Mouse (Mus musculus) stomach, postnatal 0 days (tissue): ENCODE data around the gene Iyd. TPM values are rescaled to one million over a fixed set of nuclear protein-coding genes. Genes with fewer than 3 reads are reported as not detected.
"Not testable (repeated sequence)": the region's sequence is repeated elsewhere in the genome, so short reads cannot be mapped to it uniquely, and the experiment has no call there.

Experiments
- ATAC-seq: fragments of 200-750 bp; cut with Nextera tagmentation; 2 replicates; pipeline ENCODE4 v1.8.0; 2017; ENCODE audit not compliant: low FRiP score, low TSS enrichment
- DNase-seq: peaks from one replicate; pipeline ENCODE4 v3.0.0-alpha.2; 2016; ENCODE audit warnings: low spot score
- H3K27ac ChIP-seq: fragments of 300-500 bp; sonication (generic); replicated peaks from 2 replicates; pipeline ENCODE4 v1.5.1; 2014; ENCODE audit warnings: mild to moderate bottlenecking, control low read depth
- H3K27me3 ChIP-seq: fragments of 300-500 bp; sonication (generic); 2 replicates; pipeline ENCODE4 v1.6.1; 2014; ENCODE audit warnings: low read length; ENCODE audit not compliant: control insufficient read depth, insufficient read depth
- H3K36me3 ChIP-seq: fragments of 300-500 bp; sonication (generic); 2 replicates; pipeline ENCODE4 v1.6.1; 2014; ENCODE audit warnings: low read length, mixed read lengths; ENCODE audit not compliant: control insufficient read depth, insufficient read depth
- H3K4me1 ChIP-seq: fragments of 300-500 bp; sonication (generic); replicated peaks from 2 replicates; pipeline ENCODE4 v1.6.1; 2014; ENCODE audit warnings: antibody characterized with exemption; ENCODE audit not compliant: control insufficient read depth, insufficient read depth
- H3K4me2 ChIP-seq: fragments of 300-500 bp; sonication (generic); replicated peaks from 2 replicates; pipeline ENCODE4 v1.6.1; 2014; ENCODE audit warnings: low read depth, mild to moderate bottlenecking, control low read depth, moderate library complexity
- H3K4me3 ChIP-seq: fragments of 300-500 bp; sonication (generic); 2 replicates; pipeline ENCODE4 v1.5.1; 2014; ENCODE audit warnings: low read depth, low read length, control low read depth
- H3K9ac ChIP-seq: fragments of 300-500 bp; sonication (generic); 2 replicates; pipeline ENCODE4 v1.6.1; 2014; ENCODE audit warnings: mild to moderate bottlenecking, low read length, control low read depth, mixed read lengths
- H3K9me3 ChIP-seq: fragments of 300-500 bp; sonication (generic); 2 replicates; pipeline ENCODE4 v1.6.1; 2016; ENCODE audit warnings: low read length; ENCODE audit not compliant: control insufficient read depth
- CTCF ChIP-seq: IDR thresholded peaks from 2 replicates; pipeline ENCODE4 v1.5.1; 2016; ENCODE audit warnings: antibody characterized with exemption, low read depth, mild to moderate bottlenecking, moderate library complexity
- EP300 ChIP-seq: optimal IDR thresholded peaks from 2 replicates; pipeline ENCODE3; 2016; ENCODE audit warnings: antibody characterized with exemption
- WGBS: fragments of 180-500 bp; shearing (Covaris S2); extraction: QIAGEN DNeasy Blood & Tissue Kit; methylation state at CpG from one replicate; pipeline ENCODE4 v1.1.7; 2014; 5-methylcytosine and 5-hydroxymethylcytosine counted together
- polyA plus RNA-seq: library from polyadenylated mRNA; unstranded; fragments of >200 nt; fragmentation: Nextera tagmentation; extraction: Ambion mirVana; gene quantifications from 2 replicates; pipeline ENCODE4 v1.2.1, GENCODE M21; 2015

Iyd gene
- 33.5 and 35.5 TPM in 2 replicates for polyA plus RNA-seq

DNA sequence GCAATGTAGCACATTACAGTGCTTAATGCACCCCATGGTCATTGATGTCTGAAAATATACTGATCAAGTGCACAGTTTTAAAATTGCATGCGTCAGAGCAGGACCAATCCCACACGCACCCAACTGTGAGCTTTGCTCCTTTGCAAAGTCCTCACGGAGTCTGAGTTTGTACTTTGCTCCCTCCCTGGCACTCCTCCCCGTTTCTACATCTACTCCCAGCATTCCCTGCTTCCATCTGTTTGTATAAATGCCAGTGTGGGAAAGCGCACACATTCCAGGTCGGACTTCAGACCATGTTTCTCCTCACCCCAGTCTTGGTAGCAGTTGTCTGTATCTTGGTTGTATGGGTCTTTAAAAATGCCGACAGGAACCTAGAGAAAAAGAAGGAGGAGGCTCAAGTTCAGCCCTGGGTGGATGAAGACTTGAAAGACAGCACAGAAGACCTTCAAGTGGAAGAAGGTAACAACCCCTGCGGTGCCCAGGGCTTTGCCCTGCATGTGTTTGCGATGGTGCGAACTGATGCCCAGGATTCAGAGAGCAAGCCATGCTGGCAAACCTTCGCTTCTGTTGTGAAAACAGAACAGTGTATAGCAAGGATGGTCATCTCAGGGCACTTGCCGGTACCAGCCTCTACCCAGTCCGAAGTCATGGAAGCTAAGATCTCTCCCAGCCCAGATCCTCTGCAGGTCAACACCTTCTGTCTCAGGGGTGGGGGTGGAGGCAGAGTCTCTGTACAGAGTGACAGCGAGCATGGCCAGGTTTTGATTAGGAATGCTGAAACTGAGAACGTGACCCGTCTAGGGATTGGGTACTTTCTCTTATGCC is at the start of gene Iyd:
TSS of gene Iyd (plus strand) at position 238 of the 825 bp plus-strand sequence.
- H3K9me3 ChIP-seq = no peaks in the 10 kb centered on the region
- ATAC-seq (peak; percentile 93), DNase-seq (peak; percentile 80)
- no peak within 1 kb of the TSS for H3K9ac ChIP-seq
- H3K27me3 ChIP-seq = no peaks in the 10 kb centered on the region
- peak within 1 kb of the TSS; percentile 38 for H3K4me2 ChIP-seq
- 65% methylated on average over 16 of the region's 16 CpGs for WGBS
- TF ChIP-seq CTCF = no peak
- TF ChIP-seq EP300 = no peak
- peaks cover 6% of the 10 kb centered on the region; the same call in 1 of the 2 replicates for H3K4me1 ChIP-seq
- H3K36me3 ChIP-seq = no peaks in the 10 kb centered on the region
- no peak within 1 kb of the TSS for H3K4me3 ChIP-seq
- H3K27ac ChIP-seq = 0 out of 2 replicates have a peak within 1 kb of the TSS, but pooled peaks have one; percentile 24

DNA sequence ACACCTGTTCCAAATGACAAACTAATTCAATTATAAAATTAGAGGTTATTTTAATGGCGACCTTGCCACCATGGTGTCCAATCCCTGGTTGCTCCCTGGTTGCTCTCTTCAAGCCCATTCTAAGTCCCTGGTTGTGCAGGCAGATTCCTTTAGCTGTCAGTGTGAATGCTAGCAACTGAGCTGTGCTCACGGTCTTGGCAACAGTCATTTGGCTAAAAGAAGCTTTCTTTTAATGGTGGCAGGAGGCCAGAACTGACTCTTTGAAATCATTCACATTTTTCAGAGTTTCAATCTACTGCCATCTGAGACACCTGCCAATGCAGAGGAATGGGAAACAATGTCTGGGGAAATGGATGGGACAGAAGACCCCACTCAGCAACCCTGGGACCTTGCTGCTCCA is 43.2 kb upstream of the Iyd start:
- TF ChIP-seq EP300 = no peak
- TF ChIP-seq CTCF = no peak
- Histone ChIP-seq H3K9me3 (no peaks in the 10 kb centered on the region), H3K27me3 (no peaks in the 10 kb centered on the region), H3K4me2 (no peak overlapping the region), H3K27ac (no peak overlapping the region), H3K36me3 (no peaks in the 10 kb centered on the region), H3K4me1 (no peaks in the 10 kb centered on the region), H3K9ac (no peak overlapping the region), H3K4me3 (no peak overlapping the region)
- 69% methylated on average over 2 of the region's 2 CpGs for WGBS
- no peak for DNase-seq
- no peak for ATAC-seq

DNA sequence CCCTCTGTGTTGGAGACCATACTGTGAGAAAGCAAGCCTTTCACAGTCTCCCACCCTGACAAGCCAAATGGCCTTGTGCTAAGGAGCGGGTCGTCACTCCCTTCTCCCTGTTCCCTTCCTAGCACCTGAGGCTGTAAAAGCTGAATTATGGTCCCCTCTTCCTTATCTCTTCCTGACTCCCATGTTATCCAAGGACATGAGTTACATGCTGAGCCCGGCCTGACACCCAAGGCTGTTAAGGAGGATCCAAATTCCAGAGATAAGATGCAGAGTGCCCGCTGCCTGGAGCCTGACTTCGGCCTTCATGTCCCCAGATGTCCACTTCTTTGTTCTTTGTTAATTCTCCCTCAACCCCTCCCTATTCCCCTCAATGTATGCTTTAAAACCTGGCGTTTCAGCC is 39.2 kb upstream of the Iyd start:
- DNase-seq, ATAC-seq, H3K4me1 ChIP-seq, H3K4me3 ChIP-seq, H3K4me2 ChIP-seq, H3K27me3 ChIP-seq, H3K9me3 ChIP-seq, H3K36me3 ChIP-seq, H3K27ac ChIP-seq, H3K9ac ChIP-seq: not testable (repeated sequence)
- WGBS = 89% methylated on average over 6 of the region's 6 CpGs

DNA sequence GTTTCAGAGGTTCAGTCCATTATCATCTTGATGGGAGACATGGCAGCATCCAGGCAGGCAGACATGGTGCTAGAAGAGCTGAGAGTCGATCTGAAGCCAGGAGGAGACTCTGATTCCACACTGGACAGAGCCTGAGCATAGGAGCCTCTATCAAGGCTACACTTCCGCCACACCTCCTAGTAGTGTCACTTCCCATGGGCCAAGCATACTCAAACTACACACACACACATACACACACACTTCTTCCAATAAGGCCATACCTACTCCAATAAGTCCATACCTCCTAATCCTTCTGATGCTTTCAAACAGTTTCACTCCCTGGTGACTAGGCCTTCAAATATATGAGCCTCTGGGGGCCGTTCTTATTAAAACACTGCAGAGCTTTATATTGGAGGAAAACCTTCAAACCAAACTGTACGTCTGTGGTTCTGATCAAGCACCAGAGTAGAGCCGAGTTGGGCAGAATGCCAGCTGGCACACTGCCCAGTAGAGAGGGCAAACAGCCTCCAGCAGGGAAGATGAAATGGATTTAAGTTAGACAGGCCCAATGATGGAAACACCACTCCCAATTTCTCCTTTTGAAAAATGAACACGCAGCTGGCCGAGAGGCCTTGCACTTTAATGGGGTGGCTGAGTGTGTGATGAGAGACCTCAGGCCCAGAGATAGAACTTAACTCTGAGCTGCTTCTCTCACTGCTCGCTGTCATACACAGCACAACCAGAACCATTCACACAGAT is 32.4 kb upstream of the Iyd start:
- Histone ChIP-seq H3K27ac (no peak overlapping the region), H3K4me1 (no peaks in the 10 kb centered on the region), H3K9me3 (no peaks in the 10 kb centered on the region), H3K4me2 (no peak overlapping the region), H3K9ac (no peak overlapping the region), H3K4me3 (no peak overlapping the region), H3K36me3 (no peaks in the 10 kb centered on the region), H3K27me3 (no peaks in the 10 kb centered on the region)
- peak; percentile 83 for DNase-seq
- peak; percentile 80 for ATAC-seq
- WGBS = 32% methylated on average over 8 of the region's 8 CpGs
- no peak for TF ChIP-seq CTCF
- no peak for TF ChIP-seq EP300

DNA sequence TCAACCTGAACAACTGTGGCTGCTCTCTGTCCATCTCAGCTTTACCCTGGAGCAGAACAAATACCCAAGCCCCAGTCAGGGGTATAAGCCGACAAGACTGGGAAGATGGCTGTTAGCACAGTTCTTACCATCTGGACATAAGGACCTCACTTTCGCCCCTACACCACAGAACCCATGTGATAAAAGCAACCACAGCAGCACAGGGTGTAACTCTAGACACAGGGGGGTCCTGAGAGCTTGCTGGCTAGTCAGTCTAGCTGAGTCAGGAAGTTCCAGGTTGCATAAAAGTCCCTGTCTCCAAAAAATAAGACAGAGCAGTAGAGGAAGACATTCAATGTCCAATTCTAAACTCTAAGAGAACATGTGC is 31.8 kb upstream of the Iyd start:
- H3K9ac ChIP-seq = no peak overlapping the region
- no peak overlapping the region for H3K27ac ChIP-seq
- ATAC-seq = no peak
- no peak overlapping the region for H3K4me3 ChIP-seq
- TF ChIP-seq CTCF = no peak
- WGBS = 68% methylated on average over 2 of the region's 2 CpGs
- no peaks in the 10 kb centered on the region for H3K27me3 ChIP-seq
- no peak for DNase-seq
- H3K9me3 ChIP-seq = no peaks in the 10 kb centered on the region
- no peak overlapping the region for H3K4me2 ChIP-seq
- H3K4me1 ChIP-seq = no peaks in the 10 kb centered on the region
- no peaks in the 10 kb centered on the region for H3K36me3 ChIP-seq

DNA sequence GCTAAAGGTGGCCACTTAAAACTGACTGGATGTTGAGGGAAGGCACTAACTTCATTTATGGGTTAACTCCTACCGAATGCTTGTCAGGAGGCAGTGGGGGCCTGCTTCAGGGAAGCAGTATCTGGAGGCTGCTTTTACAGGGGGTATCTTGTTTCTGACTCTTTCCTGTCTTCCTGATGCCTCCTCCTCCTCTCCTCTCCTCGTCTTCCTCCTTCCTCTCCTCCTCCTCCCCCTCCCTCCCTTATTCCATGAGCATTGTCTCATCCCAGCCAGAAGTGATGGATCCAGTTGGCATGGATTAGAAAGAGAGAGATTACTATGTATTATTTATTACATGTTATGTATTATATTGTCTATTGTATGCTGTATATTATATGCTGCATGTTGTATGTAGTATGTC is 31.3 kb upstream of the Iyd start:
- Histone ChIP-seq H3K4me2 (no peak overlapping the region), H3K27me3 (no peaks in the 10 kb centered on the region), H3K9ac (no peak overlapping the region), H3K4me3 (no peak overlapping the region), H3K4me1 (no peaks in the 10 kb centered on the region), H3K27ac (no peak overlapping the region), H3K36me3 (no peaks in the 10 kb centered on the region), H3K9me3 (no peaks in the 10 kb centered on the region)
- WGBS = 60% methylated on average over 2 of the region's 2 CpGs
- no peak for ATAC-seq
- TF ChIP-seq CTCF (no peak), EP300 (no peak)
- no peak for DNase-seq
